ENCODE assay signal across 47 mouse cellular contexts in the genomic region with DNA sequence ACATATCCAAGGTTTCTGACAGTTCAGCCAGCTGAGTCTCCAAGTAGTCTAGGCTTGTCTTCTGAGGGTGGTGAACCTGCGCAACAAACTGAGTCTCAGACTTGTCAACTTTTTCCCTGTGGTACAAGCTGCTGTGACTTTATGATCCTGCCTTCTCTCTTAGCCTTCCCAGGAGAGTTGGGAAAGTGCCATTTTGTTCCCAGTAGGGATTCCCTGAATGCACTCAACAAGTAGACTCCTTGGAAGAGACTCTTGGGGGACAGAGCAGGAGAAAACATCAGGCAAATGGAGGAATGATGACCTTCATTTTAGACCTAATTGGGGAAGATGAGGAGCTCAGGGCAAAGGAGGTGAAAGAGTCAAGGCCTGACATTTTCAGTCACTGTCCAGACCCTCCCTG. TPM values are rescaled to one million over a fixed set of nuclear protein-coding genes. Genes with fewer than 3 reads are reported as not detected.
"Had no signal": no experiment of that assay in that cellular context is flagged by ENCODE, and none has a peak within 500 bp of the region (broad histone marks: within the 10 kb centered on the region; RNA-seq: fewer than 3 reads in every experiment).

Olfr1333 (minus strand) TSS at position 101 of the 400 bp plus-strand sequence.

- H3K4me1 ChIP-seq: limb, embryonic 10.5 days; limb, embryonic 12.5 days; limb, embryonic 13.5 days; limb, embryonic 15.5 days; liver, embryonic 12.5 days; liver, embryonic 13.5 days; liver, embryonic 15.5 days; lung, embryonic 15.5 days; megakaryocyte, embryonic 14.5 days; midbrain, embryonic 10.5 days; midbrain, embryonic 12.5 days; midbrain, embryonic 13.5 days; midbrain, embryonic 15.5 days; neural tube, embryonic 12.5 days had no signal

- DNase-seq: left cerebral cortex, postnatal 4 days; liver; liver, embryonic 13.5 days; liver, postnatal 0 days; lung, adult 18-20 months; lung, adult 2 months; lung, embryonic 14.5 days; lung, postnatal 10 days; lung, postnatal 14 days; lung, postnatal 36 days; lung, postnatal 4 days; midbrain, embryonic 14.5 days had no signal

- H3K9ac ChIP-seq: limb, embryonic 12.5 days; limb, embryonic 13.5 days; limb, embryonic 15.5 days; liver, embryonic 12.5 days; liver, embryonic 13.5 days; liver, embryonic 14.5 days; liver, embryonic 15.5 days; liver, postnatal 0 days; lung, embryonic 14.5 days; lung, embryonic 15.5 days; midbrain, embryonic 12.5 days; midbrain, embryonic 13.5 days; midbrain, embryonic 15.5 days; neural tube, embryonic 12.5 days had no signal

- H3K27me3 ChIP-seq: limb, embryonic 12.5 days; limb, embryonic 13.5 days; limb, embryonic 15.5 days; liver, embryonic 12.5 days; liver, embryonic 13.5 days; liver, embryonic 15.5 days; lung, embryonic 15.5 days; megakaryocyte, embryonic 14.5 days; midbrain, embryonic 12.5 days; midbrain, embryonic 13.5 days; midbrain, embryonic 15.5 days; neural tube, embryonic 12.5 days had no signal

- H3K27ac ChIP-seq: limb, embryonic 10.5 days; limb, embryonic 12.5 days; limb, embryonic 13.5 days; limb, embryonic 15.5 days; liver, embryonic 12.5 days; liver, embryonic 13.5 days; liver, embryonic 14.5 days; liver, embryonic 15.5 days; lung, embryonic 15.5 days; macrophage; midbrain, embryonic 10.5 days; midbrain, embryonic 12.5 days; midbrain, embryonic 13.5 days; midbrain, embryonic 15.5 days; neural tube, embryonic 12.5 days had no signal

- H3K36me3 ChIP-seq: limb, embryonic 10.5 days; limb, embryonic 12.5 days; limb, embryonic 13.5 days; limb, embryonic 15.5 days; liver, embryonic 12.5 days; liver, embryonic 13.5 days; liver, embryonic 15.5 days; lung, embryonic 15.5 days; midbrain, embryonic 10.5 days; midbrain, embryonic 12.5 days; midbrain, embryonic 13.5 days; midbrain, embryonic 15.5 days; neural tube, embryonic 12.5 days had no signal

- H3K4me3 ChIP-seq: limb, embryonic 10.5 days; limb, embryonic 12.5 days; limb, embryonic 13.5 days; limb, embryonic 15.5 days; liver, embryonic 12.5 days; liver, embryonic 13.5 days; liver, embryonic 15.5 days; lung, embryonic 15.5 days; megakaryocyte, embryonic 14.5 days; midbrain, embryonic 10.5 days; midbrain, embryonic 12.5 days; midbrain, embryonic 13.5 days; midbrain, embryonic 15.5 days; myocyte; neural tube, embryonic 12.5 days had no signal

RNA-seq across cellular contexts. Expression of gene Olfr1333, which starts in this region (rescaled TPM):
- total RNA-seq: left cerebral cortex, postnatal 10 days; left cerebral cortex, postnatal 14 days; left cerebral cortex, postnatal 25 days; left cerebral cortex, postnatal 36 days; left cerebral cortex, postnatal 4 days; liver, adult 2 months; megakaryocyte progenitor cell, adult 5-6 weeks; megakaryocyte, adult 5-6 weeks; megakaryocyte-erythroid progenitor cell, adult 5-6 weeks; midbrain, postnatal 0 days; monocyte, adult 5-6 weeks had no signal
- polyA plus RNA-seq: limb, embryonic 10.5 days; limb, embryonic 11.5 days; limb, embryonic 12.5 days; limb, embryonic 13.5 days; limb, embryonic 14.5 days; limb, embryonic 15.5 days; liver, adult 2 months; liver, embryonic 11.5 days; liver, embryonic 12.5 days; liver, embryonic 13.5 days; liver, embryonic 14.5 days; liver, embryonic 15.5 days; liver, embryonic 16.5 days; liver, postnatal 0 days; lung, adult 2 months; lung, embryonic 14.5 days; lung, embryonic 15.5 days; lung, embryonic 16.5 days; lung, postnatal 0 days; macrophage; midbrain, embryonic 10.5 days; midbrain, embryonic 11.5 days; midbrain, embryonic 12.5 days; midbrain, embryonic 13.5 days; midbrain, embryonic 14.5 days; midbrain, embryonic 15.5 days; midbrain, embryonic 16.5 days; midbrain, postnatal 0 days; myocyte; neural tube, embryonic 11.5 days; neural tube, embryonic 12.5 days had no signal
